Mouse (Mus musculus) heart, postnatal 14 days (tissue): ENCODE data around the gene Ubtf. TPM values are rescaled to one million over a fixed set of nuclear protein-coding genes. Genes with fewer than 3 reads are reported as not detected.
A peak's percentile ranks its signal among the peaks of the same experiment; 100 is the strongest.

Experiments used
- DNase-seq, 2 experiments: peaks; one replicate each; pipeline ENCODE4 v3.0.0; 2021 to 2022
- intact Hi-C: fragments of 180-260 bp; cut with DNase I; formaldehyde crosslinking; loops from one replicate; pipeline ENCODE4 v1.15.1; 2025
- total RNA-seq, 2 experiments: library from RNA; stranded (reverse); gene quantifications; 2 replicates each; pipeline ENCODE4 v1.2.3; 2021

Gene Ubtf
- total RNA-seq, 2 experiments from 2014 or later, result 60.1 to 69.7 TPM

DNA sequence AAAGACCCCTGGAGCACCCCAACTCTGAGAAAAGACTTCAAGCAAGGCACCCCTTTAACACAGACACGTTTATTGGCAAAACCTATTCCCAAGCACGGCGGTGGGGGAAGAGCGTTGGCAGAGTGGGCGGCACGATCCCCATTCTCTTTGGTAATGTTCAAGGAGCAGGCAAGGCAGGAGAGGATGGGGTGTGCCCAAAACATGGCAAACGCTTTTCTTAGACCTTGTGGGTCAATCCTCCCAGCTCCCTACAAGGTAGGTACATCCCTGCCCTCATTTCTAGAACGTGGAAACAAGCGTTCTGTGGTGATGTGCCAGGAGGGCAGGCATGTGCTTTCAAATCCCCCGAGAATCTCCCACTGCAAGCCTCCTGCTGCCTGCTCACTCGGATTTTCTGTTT is 29.2 kb upstream of the Ubtf start:
- no peak for DNase-seq
- intact Hi-C loops, result no loop called here

DNA sequence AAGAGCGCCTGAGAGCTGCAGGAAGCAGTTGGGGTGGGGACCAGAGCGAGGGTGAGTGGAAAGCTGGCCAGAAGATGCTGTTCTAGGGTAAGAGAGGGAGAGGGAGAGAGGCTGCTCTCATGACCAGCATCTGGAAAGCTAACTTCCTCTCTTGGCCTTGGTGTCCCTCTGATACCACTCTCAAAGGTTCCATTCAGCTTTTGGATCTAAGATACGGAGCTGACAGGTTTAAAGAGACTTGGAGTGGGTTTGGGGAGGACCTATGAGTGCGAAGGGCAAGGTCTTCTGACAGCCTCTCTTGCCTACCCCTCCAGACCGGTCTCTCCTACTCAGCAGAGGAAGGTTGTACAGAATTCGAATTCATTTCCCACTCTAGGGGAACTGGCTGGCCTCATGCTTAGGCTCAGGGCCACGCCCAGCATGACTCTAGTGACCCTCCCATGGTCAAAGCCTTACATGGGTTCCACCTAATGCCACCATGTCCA is 28.6 kb upstream of the Ubtf start:
- intact Hi-C loops, result no loop called here

DNA sequence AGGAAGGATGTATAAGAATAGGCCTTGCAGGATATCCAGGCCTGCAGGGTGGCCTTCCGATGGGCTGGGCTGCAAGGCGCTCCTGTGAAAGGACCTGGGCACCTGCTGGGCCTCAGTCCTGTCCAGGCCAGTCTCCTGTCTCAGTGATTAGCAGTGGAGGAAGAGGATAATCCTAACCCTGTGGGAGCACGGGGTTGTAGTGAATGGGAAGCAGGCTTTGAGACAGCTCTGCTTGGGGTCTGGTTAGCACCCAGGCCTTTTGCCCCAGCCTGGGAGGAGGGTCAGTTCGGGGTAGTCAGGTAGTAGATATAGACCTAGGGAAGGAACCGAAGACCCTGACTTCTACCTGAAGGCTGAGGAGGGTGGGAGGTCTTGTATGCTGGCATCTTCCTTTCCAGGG is 28.1 kb upstream of the Ubtf start:
- intact Hi-C loops, result no loop called here
- no peak for DNase-seq

More for the DNA sequence above, 28.6 kb upstream of the Ubtf start:
- no peak for DNase-seq

DNA sequence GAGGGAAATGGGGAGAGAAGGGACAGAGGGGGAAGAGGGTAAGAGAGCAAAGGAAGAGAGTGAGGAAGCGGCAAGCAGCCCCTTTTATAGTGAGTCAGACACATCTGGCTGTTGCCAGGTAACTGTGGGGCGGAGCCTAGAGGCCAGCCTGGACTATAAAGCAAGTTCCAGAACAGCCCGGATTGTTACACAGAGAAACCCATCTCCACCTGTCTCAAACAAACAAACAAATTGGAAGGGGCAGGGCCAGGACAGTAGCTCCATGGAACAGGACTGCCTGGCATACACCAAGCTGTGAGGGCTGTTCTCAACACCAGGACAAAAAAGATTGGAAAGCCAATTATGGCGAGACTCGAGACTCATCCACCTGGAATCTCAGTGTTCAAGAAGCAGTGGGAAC is 27.4 kb upstream of the Ubtf start:
- intact Hi-C loops, result no loop called here
- no peak for DNase-seq

DNA sequence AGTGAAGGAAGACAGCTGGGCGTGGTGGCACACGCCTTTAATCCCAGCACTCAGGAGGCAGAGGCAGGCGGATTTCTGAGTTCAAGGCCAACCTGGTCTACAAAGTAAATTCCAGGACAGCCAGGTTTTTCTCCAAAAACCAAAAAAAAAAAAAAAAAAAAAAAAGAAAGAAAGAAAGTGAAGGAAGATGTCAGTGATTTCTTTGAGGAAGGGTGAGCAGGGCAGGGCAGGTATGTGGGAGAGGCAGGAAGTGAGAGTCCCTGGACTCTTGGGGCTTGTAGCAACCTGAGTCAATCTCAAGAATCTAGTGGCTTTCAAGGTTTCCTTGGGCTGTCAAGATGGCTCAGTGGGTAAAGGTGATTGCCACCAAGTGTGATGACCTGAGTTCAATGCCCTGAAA is 24.9 kb upstream of the Ubtf start:
- no peak for DNase-seq
- intact Hi-C loops, result no loop called here

DNA sequence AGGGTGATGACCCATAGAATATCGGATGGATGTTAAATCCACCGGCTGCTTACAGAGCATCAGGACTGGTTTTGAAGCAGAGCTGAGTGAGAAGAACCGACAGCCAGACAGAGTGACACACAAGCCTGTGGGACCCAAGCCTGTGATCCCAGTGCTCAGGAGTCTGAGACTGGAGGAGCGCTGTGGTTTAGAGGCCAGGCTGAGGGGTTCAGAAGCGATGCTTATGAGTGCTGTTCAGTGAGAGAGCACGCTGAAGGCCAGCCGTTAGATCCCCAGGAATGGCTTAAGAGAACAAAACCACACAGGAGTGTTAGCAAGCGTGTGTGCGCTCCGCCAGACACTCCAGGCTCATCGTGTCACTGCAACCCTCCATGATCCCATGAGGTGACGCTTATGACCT is 23.2 kb upstream of the Ubtf start:
- no peak for DNase-seq
- intact Hi-C loops, result no loop called here

DNA sequence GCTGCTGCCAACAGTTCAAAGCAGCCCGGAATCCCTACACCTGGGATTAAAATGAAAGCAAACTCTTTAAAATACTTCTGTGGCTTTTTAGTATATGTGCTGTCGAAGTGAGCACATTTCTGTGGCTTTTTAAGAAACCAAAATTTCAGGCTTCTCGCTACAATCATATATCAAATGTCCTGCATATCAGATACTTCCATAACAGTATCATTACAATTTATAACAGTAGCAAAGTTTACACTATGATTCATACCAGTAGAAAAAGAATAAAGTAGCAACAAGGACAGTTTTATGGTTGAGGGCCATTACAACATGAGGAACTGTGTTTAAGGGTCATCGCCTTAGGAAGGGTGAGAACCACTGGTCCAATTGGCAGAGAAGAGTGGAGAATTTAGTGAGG is 21.6 kb upstream of the Ubtf start:
- intact Hi-C loops, result no loop called here
- DNase-seq, result no peak

DNA sequence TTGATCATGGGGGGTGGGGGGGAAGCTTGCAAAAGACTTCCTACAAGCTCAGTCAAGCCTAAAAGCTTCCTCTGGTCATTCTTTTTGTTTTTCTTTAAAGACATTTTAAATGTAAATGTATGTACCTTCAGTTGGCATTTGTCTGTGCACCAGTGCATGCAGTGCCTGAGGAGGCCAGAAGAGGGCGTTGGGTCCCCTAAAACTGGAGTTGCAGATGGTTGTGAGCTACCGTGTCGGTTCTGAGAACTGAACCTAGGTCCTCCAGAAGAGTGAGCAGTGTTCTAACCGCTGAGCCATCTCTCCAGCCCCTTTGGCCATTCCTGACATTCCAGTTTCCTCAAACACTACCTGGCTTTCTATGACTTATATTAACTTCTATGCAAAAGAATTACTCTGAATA is 20.1 kb upstream of the Ubtf start:
- DNase-seq, result no peak
- intact Hi-C loops, result no loop called here

DNA sequence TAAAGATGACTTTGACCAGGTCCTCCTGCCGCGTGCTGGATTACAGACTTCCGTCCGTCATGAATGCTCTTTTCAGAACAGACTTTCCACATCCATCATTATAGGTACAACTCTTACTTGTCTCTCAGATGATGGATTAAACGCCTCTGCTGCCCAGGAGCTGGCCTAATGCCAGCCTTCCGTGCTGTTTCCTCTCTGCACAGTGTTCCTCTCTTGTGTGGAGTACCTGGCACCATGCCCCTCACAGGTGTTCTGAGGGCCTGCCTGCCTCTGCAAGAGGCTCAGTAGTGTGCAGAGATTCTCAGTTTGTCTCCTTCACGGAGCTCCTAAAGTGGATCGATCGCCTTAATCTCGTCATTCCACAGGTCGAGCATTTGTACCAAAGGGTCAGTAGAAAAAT is 19.7 kb upstream of the Ubtf start:
- intact Hi-C loops, result no loop called here
- DNase-seq, result peak; percentile 29 to 32

DNA sequence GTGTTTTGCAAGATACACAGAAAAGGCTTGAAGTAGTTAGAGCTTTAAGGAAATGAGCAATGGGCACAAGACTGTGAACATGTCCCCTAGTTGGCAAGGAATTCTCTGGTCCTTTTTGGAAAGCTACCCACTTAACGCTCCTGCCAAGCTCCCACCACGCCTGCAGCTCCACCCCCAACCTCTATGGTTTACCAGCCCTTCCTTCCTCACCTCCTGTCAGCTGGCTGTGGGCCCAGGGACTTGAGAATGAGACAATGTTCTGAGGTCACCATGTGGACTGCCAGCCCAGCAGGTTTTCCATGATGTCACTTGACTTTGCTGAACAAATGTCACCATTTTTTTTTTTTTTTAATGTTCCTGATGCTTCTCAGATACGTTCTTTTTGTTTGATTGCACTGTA is 19.0 kb upstream of the Ubtf start:
- peak; percentile 85 to 87 for DNase-seq
- intact Hi-C loops, result no loop called here

DNA sequence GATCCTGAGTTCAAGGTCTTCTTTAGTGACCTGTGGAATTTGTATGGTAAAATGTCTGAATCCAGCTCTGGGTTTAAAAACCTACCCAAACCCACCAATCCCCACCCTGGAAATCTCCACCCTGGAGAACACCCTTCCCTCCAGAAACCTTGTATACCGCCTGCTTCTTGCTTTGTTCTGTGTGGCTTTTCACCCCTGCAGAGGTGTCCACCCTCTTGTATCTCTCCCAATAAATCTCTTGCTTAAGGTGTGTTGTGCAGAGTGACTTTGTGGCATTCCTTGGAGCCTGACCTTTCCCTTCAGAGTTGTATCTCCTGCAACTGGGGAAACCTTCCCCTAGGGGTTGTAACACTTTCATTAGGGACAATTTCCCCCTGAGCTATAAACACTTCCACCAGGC is 18.4 kb upstream of the Ubtf start:
- DNase-seq, result no peak
- intact Hi-C loops, result no loop called here

DNA sequence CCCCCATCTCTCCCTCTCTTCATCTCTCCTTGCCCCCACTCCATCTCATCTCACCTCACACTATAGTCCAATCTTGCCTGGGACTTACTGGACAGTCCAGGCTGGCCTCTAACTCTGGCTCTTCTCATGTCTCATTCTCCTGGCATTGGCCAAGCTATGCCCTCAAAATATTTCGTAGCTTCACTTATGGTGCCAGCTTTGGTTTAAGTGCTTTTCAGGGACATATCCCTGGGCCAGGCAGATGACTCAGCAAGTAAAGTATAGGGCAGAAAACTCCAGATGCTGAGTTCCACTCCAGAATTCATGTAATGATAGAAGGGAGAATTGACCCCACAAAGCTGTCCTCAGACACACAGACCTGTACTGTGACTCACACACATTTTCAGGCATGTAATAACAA is 16.6 kb upstream of the Ubtf start:
- intact Hi-C loops, result no loop called here

DNA sequence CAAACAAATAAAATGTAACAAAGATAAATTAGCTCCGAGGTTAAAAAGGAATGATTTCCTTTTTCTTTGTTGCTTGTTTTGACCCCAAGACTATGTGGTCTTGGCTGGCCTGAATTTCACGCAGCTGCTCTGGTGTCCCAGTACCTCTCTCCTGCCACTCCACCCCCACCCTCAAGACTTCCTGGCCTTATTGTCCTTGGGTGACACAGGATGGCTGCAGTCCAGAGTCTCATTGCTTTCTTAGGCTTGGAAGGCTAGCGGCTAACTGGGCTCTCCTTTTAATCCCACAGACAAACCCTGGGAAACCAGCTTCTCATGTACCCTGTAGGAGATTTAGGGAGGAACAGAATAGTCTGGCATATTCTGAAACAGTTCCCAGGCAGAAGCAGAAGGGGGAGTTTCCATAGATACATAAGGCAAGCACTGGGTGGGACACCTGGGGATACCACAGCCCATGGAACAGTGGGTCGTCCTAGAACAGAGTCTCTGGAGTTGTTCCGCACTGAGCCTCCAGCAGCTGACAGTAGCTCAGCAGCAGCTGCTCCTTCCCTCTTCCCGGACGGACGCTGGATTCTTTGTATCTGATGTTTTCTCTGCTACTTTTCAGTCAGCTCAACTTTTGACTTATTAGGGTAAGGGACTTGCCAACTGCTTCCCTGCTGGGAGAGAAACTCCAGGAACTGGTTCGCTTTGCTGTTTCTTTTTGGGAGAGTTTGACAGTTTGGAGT is 15.6 kb upstream of the Ubtf start:
- DNase-seq, result peak; percentile 43 to 68
- intact Hi-C loops, result loop anchor here (2.0 kb wide), 1 partner anchor 14 kb away; no protein-coding TSS in a partner anchor

More for the DNA sequence above, 16.6 kb upstream of the Ubtf start:
- DNase-seq, result no peak

DNA sequence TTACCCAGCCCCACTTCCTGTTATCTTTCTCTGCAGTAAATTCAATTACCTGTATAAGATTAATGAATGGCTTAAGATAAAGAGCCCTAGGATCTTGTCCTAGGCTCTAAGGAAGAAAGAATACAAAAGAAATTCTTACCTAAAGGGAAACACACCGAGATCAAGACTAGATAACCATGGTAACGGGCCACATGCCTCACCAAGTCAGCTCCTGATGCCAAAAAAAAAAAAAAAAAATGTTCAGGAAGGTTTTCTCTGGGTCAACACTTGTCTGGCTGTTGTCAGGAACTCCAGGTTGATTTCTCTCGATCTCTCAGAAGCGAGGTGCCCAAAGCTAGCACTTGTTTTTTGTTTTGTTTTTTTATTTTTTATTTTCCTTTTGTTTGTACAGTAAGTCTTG is 14.5 kb upstream of the Ubtf start:
- no peak for DNase-seq
- intact Hi-C loops, result loop anchor here (2.0 kb wide), 1 partner anchor 13 kb away; no protein-coding TSS in a partner anchor

DNA sequence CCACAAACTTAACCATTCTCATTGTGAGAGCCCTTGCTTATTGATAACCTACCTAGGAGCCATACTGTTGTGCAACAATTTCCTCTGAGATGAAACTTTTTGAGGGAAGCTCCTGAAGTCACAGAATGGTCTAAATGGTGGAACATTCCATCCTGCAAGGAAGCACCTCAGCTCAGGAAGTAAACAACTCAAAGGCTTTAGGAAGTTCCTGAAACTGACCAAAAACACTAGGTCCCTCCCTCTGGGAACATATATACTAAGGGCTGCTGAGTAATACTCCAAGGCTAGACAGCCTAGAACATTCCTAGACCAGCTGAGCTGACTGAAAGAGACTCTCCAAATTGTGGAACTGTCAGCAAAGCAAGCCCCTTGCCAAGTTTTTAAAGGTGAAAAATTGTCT is 13.5 kb upstream of the Ubtf start:
- intact Hi-C loops, result no loop called here
- no peak for DNase-seq

DNA sequence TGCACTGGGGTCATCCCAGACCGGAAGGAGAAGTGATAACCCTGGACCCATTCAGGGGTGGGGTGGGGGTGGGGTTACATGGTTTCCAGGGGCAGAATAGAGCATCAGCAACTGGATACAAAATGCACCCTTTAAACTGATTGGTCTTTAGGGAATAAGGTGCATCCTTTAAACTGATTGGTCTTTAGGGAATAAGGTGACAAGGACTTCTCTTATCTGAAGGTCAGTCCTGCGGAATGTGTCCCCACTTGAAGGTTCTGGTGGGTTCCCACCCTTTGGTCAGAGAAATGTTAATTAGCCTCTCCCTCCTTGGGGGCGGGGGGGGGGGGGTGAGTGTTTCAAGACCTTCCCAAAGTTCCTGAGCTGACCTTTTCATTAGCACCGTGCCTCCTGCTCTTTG is 12.3 kb upstream of the Ubtf start:
- DNase-seq, result no peak
- intact Hi-C loops, result no loop called here

DNA sequence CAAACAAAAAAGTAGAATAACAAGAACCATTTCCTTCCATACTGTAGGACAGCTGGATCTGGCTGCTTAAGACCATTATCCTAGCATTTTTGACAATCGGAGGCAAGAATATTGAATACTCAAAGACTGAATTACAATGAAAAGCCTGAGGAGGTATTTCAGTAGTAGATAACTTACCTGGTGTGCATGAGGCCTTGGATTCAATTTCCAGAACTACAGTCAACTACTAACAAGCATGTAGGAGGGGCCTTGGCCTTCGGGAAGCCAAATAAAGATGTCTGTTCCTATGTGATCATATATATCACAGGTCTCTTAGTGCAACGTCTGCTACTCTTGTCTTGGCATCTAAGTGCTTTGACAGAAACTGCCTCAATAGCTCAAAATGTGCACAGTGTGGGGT is 10.5 kb upstream of the Ubtf start:
- intact Hi-C loops, result no loop called here
- no peak for DNase-seq

DNA sequence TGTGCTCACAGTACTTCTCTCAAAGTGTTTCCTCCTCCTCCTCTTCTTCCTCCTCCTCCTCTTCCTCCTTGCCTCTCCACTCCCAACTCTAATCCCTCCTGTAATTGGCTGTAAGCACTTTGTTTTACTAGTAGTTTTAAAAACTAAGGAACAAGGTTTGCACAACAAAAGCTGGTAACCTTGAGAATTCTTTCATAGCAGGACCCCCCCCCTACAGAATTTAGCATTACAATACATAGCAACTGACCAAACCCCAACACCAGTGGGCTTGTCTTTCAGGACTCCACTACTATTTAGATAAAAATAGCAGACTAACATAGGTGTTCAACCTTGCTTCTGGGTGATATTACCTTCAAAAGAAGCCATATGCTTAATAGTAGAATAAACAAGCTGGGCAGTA is 10.0 kb upstream of the Ubtf start:
- DNase-seq, result no peak
- intact Hi-C loops, result no loop called here

DNA sequence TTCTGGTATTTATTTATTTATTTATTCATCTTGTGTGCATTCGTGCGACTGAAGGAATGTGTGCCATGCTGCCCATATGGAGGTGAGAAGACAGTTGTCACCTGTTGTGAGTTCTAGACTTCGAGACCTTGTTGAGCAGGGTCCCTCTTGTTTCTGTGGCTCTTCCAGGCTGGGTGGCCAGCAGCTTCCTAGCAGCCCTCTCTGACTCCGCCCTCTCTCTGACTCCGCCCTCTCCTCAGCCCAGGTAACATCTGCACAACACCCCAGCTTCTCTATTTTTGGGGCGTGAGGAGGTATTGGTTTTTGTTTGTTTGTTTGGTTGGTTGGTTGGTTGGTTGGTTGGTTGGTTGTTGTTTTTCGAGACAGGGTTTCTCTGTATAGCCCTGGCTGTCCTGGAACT is 8.3 kb upstream of the Ubtf start:
- intact Hi-C loops, result no loop called here
- no peak for DNase-seq

DNA sequence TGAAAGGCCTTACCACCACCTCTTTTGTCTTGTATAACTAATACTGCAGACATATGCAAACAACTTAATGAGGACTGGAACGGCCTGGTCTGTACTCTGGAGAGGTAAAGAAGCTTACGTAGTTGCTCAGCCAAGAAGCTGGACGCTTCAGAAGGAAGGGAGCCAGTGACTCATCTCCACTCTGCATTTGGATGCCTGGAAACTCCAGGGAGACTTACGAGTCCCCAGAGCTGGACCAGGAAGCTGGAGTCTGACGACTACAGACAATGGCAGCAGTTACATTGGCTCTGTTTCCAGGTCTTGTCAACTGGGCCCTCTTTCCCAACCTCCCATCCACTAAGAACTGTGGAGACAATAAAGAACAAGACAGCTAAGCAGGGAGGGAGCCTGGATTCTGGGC is 7.7 kb upstream of the Ubtf start:
- no peak for DNase-seq
- intact Hi-C loops, result no loop called here

DNA sequence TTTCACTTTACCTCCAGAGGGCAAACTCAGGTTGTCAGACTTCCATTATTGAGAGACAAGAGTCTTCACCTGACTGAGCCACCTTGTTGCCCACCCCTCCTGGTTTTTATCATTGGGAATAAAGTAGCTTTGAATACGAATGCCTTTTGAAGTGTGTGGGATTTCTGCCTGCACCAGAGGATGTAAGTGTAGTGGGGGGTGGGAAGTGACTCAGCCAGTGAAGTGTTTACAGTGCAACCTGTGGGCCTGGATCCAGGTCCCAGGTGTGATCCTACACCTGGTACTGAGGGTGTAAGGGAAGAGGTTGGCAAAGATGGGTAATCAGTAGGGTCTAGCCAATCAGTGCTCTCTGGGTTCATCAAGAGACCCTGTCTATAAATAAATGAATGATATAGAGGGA is 4.0 kb upstream of the Ubtf start:
- no peak for DNase-seq
- intact Hi-C loops, result no loop called here

DNA sequence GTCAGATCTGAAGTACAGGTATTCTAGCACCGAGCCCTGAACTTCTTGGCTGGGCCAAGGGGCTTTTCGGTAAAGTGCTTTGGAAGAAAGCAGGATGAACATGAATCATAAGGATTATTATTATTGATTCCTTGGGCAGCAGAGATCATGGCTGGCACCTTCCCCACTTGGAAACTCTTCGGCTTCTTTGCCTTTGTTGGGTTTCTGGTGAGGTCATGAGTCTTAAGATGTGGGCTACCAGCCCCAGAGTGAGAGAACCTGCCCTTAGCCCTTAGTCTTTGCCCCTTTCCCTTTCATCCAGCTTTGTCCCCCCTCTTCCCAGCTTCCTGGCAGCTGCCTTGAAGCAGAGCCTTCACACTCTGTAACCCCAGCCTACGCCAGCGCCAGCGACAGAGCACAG is 2.4 kb upstream of the Ubtf start:
- no peak for DNase-seq
- intact Hi-C loops, result loop anchor here (2.0 kb wide), 1 partner anchor 13 kb away; no protein-coding TSS in a partner anchor

DNA sequence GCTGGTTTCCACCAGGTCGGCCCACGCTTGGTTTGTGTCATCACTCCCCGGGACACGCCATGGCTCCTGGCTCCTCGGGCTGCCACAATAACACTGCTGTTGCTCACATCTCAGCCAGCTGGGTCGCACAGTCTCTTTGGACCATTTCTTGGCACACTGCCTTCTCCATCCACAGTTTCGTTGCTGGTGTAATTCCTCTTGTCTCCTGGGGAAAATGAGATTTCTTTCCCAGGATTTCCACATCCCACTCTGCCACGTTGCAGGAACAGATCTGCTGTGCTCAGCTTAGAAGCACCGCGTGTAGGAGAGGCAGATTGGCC is 1.1 kb upstream of the Ubtf start:
- intact Hi-C loops, result loop anchor here (1.0 to 2.0 kb wide), 2 partner anchors 14 to 87 kb away; partner anchors contain the start of gene Slc25a39
- DNase-seq, result peak; percentile 80 to 87
